Mouse (Mus musculus) lung, adult 18-20 months (tissue): ENCODE results near the gene Brwd1.
"Not testable (repeated sequence)": the region's sequence is repeated elsewhere in the genome, so short reads cannot be mapped to it uniquely, and the experiment has no call there.

ENCODE experiments used
- DNase-seq, 2 experiments: peaks; one replicate each; pipeline ENCODE4 v3.0.0; 2022; ENCODE audit warnings: mixed read lengths in 2 of 2

Gene Brwd1

DNA sequence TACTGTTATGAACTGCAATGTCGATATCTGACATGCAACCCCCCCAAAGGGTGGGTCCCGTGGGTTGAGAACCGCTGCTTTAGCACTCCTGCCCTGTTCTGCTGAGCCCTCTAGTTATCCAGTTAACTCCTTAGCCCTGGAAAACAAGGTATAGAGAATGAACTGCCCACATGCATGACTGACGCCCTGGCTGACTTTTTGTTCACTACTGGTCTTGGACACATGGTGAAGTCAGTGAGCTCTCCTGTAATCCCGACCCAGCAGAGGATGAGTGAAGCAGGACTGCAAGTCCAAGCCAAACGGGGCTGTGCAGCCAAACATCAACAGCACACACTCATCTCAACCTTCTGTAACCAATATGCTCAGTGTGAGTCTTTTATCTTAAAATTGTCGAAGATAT, 1.8 kb downstream of the Brwd1 start:
- no peak for DNase-seq

DNA sequence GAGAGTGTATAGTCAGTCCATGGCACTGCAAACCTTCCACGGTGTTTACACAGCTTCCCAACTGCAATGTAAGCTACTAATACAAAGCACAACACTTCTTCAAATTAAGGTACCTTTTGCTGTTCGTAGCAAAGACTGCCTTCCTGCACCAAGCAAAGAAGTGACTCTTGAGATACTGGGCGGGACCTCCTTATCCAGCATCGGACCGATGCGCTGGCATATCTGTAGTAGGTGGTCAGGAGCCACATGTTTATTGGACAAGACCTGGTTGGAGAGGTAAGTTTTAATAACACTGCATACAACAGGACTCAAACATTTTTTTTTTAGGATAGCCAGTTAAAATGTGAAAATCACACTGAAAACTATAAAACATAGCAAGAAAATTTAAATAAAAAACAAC, 14.0 kb downstream of the Brwd1 start:
- no peak for DNase-seq

DNA sequence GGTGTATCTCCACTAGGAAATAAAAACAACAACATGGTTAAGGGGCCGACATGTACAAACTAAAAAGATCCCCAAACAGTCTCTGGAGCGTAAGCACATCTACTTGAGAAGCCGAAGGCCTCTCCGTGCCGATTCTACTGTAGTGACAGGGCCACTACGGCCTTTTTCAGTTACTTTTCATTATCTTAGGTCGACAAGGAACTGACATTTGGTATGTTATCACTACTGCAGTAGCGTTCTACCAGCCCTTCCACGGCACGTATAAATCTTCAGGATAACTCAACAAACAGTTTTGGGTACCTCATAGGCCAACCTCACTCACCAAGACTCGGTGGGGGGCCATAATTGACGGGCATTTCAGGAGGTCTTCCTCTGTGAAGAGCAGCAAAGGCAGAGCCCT, 16.2 kb downstream of the Brwd1 start:
- DNase-seq, result no peak

DNA sequence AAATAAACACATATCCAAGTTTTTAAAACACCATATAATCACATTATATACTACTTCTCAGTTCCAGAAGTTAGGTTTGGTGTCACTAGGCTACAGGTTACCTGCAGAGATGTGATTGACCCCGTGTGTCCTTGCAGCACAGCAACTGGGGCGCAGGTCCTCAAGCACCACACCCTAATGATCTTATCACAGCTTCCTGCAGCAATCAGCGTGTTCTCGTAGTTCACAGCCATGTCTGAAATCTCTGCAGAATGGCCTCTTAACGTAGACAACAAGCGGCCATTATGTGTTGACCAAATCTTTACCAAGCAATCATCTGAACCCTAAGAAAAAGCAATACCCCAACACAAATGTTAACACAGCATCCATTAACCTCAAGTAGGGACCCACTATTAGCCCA, 17.7 kb downstream of the Brwd1 start:
- DNase-seq, result no peak

DNA sequence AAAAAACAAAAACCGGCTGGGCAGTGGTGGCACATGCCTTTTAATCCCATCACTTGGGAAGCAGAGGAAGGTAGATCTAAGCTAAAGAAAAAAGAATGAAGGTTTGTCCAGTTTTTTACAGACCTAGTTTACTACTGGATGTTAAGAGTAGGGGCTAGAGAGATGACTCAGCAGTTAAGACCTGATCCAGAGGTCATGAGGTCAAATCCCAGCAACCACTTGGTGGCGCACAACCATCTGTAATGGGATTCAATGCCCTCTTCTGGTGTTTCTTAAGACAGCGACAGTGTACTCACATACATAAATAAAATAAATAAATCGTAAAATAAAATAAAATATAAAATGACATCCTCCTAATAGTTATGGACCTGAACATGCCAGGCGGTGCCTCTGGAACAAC, 38.2 kb downstream of the Brwd1 start:
- DNase-seq, result peak; percentile 54 to 57

DNA sequence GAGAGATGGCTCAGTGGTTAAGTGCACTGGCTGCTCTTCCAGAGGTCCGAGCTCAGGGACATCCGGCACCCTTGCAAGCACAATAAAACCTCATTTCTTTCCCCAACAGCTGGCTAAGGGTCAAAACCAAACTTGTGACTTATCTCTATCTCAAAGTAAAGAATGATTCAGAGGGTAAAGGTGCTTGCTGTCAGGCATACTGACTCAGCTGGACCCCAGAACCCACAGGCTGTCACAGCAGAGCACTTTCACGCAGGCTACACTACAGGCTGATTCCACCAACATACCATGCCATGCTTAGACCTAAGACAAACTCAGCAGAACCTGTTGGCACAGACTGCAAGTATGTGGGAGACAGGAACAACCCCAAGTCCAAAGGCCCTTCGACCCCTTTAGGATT, 41.6 kb downstream of the Brwd1 start:
- DNase-seq, result no peak

DNA sequence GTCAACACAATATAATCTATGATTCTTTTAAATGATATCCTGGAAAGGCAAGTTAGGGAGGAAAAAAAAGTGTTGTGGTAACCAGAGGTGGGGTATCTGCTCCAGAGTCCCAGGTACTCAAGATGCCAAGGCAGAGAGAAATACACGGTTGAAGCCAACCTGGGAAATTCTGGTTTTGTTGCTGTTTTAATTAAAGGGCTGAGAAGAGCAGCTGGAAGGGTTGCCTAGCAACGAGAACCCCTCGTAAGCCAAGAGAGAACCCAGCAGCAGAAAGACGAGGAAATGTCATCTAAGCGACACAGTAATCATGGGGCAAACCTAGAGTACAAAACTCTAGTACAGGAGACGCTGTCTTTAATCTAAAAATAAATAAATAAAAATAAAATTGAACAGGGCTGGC, 42.8 kb downstream of the Brwd1 start:
- DNase-seq, result no peak

DNA sequence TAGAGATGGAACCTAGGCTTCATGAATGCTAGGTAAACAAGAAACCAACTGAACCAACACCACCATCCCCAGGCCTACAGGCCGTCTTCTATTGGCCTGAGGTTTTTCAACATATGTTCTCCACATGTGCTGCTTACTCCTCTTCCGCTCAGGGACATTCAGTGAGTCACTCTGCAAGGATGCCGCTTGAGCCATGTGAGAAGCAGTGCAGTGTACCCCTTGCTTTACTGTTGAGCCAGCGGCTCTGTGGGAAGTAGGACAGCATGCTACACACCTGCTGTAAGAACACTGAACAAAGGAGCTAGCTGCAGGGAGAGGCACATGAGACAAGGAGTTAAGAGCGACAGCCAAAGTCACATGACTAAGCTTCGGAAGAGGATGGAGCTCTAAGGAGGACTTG, 47.9 kb downstream of the Brwd1 start:
- DNase-seq, result no peak

DNA sequence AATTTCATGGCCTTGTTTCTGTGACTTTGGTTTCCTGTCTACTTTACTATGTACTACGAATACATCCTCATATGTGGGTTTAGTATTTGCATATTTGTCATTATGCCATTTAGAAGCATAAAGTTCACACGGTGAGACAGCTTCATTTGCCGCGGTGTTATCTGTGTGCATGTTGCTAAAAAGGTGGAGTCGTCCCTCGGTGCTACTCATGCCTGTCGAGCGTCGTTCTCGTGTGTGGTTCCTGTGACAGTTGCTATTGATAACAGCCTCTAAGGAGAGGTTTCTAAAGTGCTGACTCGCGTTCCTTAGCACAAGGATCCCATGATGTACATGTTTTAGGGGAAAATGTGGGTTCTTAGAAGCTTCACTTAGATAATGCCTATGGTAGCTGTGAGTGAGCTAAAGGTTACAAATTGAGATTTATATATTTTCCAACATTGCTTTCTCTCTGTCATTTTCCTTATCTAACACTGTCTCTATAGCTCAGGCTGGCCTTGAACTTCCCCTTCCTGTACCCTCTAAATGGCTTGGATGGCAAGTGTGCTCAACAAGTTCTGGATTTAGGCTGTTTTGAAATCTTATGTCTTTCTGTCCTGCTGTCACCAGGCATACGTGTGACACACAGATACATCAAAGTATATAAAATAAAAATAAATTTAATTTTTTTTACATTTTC, 49.8 kb downstream of the Brwd1 start:
- DNase-seq, result no peak

DNA sequence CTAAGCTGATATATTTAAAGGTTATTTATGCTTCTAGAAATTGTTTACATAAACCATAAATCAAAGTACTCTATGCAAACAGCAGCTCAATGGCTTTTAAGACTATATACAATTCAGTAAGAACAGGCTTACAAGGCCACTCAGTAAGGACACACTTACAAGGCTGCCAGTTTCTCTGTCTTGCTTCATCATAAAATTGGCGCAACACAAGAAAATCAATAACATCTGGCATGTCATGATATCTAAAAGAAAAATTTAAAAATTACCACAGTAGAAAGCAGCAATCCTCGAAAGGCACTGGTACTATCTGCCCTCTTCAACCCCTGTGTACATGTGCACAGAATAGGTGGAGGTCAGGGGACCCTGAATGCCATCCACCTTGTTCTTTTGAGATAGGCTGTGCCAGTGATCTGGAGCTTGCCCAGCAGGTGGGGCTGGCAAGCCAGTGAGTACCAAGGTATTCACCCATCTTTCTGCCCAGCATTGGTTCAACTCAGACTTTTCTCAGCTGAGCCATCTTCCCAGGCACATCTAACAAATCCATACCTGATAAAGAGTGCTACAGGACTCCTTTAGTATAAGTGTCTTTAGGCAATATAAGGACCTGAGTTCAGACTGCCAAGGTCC, 51.7 kb downstream of the Brwd1 start:
- DNase-seq, result no peak

DNA sequence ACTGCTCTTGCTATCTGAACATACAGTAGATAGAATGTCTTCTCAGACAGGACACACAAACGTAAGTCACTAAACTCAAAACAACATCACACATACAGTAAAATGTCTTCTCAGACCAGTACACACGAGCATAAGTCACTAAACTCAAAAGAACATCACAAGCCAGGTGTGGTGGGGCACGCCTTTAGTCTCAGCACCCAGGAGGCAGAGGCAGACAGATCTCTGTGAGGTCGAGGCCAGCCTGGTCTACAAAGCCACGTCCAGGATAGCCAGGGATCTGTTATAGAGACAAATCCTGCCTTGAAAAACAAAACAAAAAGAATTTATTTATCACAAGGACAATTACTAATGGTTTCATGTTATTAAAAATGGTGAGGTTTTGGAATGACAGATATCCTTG, 56.1 kb downstream of the Brwd1 start:
- DNase-seq, result no peak

DNA sequence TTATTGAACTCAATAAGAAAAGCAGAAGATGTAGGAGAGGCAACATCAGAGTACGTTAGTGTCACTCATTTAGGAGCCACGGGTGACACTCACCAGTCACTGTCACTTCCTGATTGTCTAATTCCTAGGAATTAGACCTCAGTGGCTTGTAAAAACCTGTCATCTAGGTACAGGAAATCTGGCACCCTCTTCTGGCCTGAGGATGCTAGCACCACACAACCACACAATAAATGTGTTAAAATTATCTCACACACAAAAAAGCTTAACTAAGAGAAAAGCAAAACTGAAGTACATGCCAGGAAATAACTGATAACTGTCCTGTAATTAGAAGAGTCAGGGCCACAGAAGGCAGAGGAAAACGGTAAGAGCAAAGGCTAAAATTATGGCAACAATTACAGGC, 57.1 kb downstream of the Brwd1 start:
- no peak for DNase-seq

DNA sequence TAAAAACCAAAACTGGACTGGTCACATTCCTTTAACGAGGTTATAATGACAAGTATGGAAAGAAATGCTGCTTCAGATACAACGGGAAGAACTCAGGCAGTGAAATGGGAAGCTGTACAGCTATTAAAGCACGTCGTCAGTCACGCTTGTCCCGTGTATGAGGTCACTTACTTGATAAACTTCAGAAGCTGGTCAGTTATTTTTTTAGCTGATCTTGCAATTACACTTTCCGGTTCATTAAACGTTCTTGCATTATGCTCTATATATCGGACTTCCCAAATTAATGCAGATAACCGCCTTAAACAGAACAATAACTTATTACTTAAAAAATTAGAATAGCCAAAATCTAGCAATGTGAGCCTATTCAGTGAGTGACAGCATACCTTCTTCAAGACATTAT, 61.3 kb downstream of the Brwd1 start:
- no peak for DNase-seq

DNA sequence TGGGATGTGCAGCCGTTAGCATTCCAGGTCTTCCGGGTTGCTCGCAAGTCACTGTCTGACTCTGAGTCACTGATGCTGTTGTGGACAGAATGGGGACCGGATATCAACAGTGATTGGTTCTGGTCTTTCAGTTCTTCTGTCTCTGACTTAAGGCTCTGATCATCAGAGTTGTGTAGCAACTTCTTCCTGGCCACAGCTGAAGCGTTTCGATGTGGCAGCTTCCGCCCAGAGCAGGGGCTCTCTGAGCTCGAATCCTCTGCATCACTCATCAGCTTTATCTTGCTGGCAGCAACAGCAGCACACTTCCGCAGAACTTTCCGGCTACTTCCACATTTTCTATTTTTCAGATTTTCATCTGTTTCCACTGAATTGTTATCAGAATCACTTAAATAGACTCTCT, 73.2 kb downstream of the Brwd1 start:
- DNase-seq, result not testable (repeated sequence)

DNA sequence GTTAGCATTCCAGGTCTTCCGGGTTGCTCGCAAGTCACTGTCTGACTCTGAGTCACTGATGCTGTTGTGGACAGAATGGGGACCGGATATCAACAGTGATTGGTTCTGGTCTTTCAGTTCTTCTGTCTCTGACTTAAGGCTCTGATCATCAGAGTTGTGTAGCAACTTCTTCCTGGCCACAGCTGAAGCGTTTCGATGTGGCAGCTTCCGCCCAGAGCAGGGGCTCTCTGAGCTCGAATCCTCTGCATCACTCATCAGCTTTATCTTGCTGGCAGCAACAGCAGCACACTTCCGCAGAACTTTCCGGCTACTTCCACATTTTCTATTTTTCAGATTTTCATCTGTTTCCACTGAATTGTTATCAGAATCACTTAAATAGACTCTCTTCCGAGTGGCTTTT, 78.0 kb downstream of the Brwd1 start:
- not testable (repeated sequence) for DNase-seq

DNA sequence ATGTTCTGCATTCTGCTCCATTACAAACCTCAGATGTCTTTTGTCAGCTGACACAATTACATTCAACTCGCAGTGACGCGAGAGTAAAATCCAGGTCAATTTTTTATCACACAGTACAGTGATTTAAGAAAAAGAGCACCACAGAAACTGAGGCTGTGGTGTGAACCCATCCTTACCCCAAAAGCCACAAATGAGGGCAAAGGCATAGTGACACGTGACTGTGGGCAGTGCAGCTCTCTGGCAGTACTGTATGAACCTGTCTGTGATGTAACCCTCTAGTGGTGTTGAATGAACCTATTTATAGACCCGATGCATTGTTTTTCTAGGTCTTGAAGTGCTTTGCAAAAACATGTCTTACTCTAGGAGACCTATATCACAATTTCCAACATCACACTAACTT, 83.0 kb downstream of the Brwd1 start:
- no peak for DNase-seq

DNA sequence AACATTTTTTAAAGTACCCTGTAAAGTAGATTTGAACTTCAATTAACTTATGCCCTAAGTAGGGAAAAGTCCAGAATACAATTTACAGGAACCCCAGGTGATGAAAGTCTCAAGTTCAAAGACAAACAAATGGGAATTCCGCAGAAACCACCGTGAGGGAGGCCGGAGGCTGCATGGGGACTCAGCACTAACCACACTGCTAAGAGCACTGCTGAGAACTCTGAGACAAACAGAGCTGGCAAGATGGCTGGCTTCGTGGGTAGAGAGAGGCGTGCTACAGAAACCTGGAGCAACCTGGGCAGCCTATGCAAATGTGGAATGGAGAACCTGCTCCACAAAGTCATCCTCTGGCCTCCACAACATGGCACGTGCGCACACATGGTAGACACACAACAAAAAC, 86.2 kb downstream of the Brwd1 start:
- peak; percentile 21 to 36 for DNase-seq

DNA sequence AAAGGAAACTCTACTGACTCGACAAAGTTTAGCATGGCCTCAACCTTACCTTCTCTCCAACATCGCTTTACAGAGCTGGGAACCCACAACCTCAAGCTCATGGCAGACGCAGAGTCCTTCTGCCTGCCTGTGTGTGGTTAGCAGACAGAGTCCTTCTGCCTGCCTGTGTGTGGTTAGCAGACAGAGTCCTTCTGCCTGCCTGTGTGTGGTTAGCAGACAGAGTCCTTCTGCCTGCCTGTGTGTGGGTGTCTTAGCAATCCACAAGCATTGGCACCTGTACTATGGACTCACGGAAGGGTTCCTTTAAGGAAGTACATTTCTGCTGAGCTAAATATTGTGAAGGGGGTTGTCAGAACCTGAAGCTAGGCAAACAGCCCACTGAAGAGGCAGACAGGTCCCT, 87.8 kb downstream of the Brwd1 start:
- not testable (repeated sequence) for DNase-seq

DNA sequence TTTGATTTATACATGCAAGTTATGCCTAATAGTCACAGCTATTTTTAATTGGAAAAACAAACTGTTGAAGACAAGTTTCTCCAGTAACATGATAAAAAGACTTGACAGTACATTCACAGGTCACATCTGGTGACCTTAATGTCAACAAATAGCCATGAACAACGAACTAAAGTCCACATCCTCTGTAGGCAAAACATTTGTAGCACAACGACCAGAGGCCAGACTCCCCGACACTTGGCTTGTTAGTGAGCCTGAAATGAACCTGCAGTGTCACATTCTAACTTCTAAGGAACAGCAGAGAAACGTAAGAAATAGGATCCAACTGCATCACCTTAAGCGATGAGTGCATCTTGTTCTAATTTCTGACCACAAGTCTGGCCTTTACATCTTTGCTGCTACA, 89.7 kb downstream of the Brwd1 start:
- no peak for DNase-seq

DNA sequence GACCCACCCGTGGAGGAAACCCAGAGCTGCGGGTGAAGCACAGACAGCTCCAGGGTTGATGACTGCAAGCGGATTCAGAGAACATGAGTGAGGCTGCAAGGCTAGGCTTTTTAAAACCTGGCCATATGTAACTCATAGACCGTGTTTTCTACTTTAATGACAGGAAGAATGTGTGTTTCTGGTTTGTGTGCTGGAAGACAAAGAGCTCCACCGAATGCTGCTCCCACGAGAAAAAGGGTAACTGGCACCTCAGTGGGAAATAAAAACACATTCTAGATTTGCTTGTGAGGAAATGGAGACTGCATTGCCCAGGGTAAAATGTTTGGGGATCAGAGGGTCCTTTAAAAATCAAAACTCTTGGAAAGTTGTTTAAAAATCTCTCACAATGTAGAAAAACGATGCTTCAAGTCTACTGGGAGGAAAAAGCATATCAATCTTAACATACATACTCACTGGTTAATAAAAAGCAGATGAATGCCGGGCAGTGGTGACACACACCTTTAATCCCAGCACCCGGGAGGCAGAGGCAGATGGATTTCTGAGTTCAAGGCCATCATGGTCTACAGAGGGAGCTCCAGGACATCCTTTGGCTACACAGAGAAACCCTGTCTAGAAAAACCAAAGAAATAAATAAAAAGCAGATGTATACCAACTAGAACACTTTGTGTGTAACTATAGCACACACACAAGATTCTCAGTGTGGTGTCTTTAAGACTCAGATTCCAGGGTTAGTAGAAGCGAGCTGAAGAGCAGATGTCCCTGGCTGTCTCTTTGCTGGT, 91.0 kb downstream of the Brwd1 start:
- DNase-seq, result no peak

DNA sequence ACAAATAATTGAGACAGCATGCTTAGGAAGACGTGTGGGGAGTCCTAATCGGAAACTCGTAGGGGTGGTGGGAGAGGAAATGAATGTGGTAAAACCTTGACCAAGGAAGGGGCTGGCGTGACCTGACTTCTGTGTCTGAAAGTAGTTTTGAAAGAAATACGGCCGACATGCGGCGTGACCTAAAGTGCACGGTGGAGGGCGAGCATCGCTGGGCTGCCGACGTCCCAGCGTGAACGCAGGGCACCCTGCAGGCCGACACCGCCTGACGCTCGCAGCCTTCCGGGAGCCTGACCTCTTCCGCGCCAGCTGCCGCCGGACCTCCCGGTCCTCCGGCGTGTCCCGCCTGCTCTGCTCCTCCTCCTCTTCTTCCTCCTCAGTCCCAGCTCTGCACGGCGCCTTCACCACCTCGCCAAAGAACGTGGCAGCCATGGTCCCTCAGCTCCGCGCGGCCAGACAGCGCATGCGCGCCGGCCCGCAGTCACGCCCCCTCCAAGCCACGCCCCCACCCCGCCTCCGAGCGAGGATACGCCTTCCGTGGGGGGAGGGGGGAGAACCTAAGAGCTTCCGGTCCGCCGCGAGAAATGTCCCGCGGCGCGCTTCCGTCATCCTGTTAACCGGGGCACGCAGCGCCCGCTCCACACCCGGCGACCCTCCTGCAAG, 91.7 kb downstream of the Brwd1 start, which contains the start of gene Psmg1:
Psmg1 (minus strand) TSS at position 499 of the 660 bp plus-strand sequence.
- DNase-seq, result peak; percentile 93 to 94

DNA sequence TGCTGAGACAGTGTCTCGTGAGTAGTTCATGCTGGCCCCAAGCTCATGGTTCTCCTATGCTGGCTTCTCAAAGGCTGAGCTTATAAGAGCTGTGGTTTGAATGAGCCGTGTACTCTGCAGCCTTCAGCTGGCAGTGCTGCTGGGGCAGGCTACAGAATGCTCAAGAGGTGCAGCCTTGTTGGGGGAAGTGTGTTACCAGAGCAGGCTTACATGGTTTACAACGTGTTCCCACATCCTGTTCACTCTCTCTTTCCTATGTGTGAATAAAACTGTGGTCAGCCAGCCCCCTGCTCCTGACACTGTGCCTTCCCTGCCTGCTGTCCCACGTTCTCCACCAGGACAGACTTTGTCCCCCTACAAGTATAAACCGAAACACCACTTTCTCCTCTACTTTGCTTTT, 97.4 kb downstream of the Brwd1 start:
- no peak for DNase-seq

DNA sequence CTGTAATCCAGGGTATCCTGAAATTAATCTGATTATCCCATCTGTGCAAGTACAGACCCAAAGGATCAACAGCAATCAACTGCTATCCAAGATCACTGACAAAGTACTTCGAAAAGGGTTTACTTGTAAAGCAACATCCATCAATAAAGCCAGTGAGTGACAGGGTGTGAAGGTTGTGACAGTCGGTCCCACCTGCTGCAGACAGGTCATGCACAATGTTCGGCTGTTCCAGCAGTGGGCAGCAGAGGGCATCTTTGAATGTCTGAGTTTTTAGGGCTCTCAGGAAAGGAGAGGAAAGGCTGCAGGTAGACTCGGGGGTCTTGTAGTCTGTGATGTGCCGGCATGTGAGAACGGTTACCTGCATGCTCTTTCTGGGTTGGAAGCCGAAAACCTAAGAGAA, 98.7 kb downstream of the Brwd1 start:
- DNase-seq, result peak in 1 of 2 experiments; percentile 10

DNA sequence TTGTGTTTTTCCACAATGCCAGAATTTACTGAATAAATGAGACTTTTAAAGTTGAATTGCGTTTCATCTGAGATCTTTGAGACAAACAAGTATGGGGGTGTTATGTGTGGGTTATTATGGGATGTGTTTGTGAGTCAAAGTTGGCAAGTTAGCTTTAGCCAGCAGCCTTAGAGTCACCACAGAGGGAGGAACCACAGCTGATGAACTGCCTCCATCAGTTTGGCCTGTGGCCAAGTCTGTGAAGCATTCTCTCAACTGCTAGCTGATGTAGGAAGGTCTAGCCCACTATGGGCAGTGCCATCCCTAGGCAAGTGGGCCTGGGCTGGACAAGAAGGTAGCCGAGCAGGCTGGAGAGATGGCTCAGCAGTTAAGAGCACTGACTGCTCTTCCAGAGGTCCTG, 111.5 kb downstream of the Brwd1 start:
- DNase-seq, result no peak
